Mouse (Mus musculus): ENCODE results near the gene Tlk1.

- no peak for TF ChIP-seq CTCF (IDR thresholded peaks at IDR 0.05; ENCODE audit: low read depth, low read length)
- TF ChIP-seq POLR2A (IDR thresholded peaks at IDR 0.05; ENCODE audit: borderline replicate concordance, low read depth, low read length), result no peak
Measured at GRCm38 (mm10) chr2:70873168-70873567, 47.6 kb upstream of the Tlk1 start.
